Mouse (Mus musculus): ENCODE measurements at regions not wholly inside any gene's neighbourhood (a gene's known extent, or its start where the extent isn't known, plus 50 kb on each side); places are given as distances from the start of the nearest gene placed in this dataset.

GRCm38 (mm10) chr12:16434739-16435138 is 176.0 kb downstream of the Lpin1 start:
- H3K36me3 ChIP-seq (ENCODE audit: control insufficient read depth, insufficient read depth, low read length), result no peaks in the 10 kb centered on the region
- no peak overlapping the region for H3K4me3 ChIP-seq (ENCODE audit: control insufficient read depth, low read depth, low read length)
- H3K27ac ChIP-seq (ENCODE audit: control insufficient read depth, insufficient read depth, low read depth, low read length), result no peak overlapping the region
- no peaks in the 10 kb centered on the region for H3K4me1 ChIP-seq (ENCODE audit: control insufficient read depth, insufficient read depth, low read length)
- TF ChIP-seq POLR2A (IDR thresholded peaks at IDR 0.05; ENCODE audit: control insufficient read depth, low read depth, low read length), result no peak
- no peak for TF ChIP-seq CTCF (IDR thresholded peaks at IDR 0.05; ENCODE audit: control insufficient read depth, insufficient read depth, insufficient replicate concordance, low read depth, low read length)
- no peaks in the 10 kb centered on the region for H3K27me3 ChIP-seq (ENCODE audit: control insufficient read depth, insufficient read depth, low read length)

- TF ChIP-seq POLR2A (IDR thresholded peaks at IDR 0.05; ENCODE audit: control insufficient read depth, low read depth, low read length), result no peak
- no peak for TF ChIP-seq CTCF (IDR thresholded peaks at IDR 0.05; ENCODE audit: control insufficient read depth, insufficient read depth, insufficient replicate concordance, low read depth, low read length)
- Histone ChIP-seq H3K36me3 (ENCODE audit: control insufficient read depth, insufficient read depth, low read length) (no peaks in the 10 kb centered on the region), H3K27me3 (ENCODE audit: control insufficient read depth, insufficient read depth, low read length) (no peaks in the 10 kb centered on the region), H3K4me3 (ENCODE audit: control insufficient read depth, low read depth, low read length) (no peak overlapping the region), H3K4me1 (ENCODE audit: control insufficient read depth, insufficient read depth, low read length) (no peaks in the 10 kb centered on the region), H3K27ac (ENCODE audit: control insufficient read depth, insufficient read depth, low read depth, low read length) (no peak overlapping the region)
Measured at GRCm38 (mm10) chr12:16434225-16434624, 176.5 kb downstream of the Lpin1 start.

- Histone ChIP-seq H3K36me3 (ENCODE audit: control insufficient read depth, insufficient read depth, low read length) (no peaks in the 10 kb centered on the region), H3K4me1 (ENCODE audit: control insufficient read depth, insufficient read depth, low read length) (no peaks in the 10 kb centered on the region), H3K27me3 (ENCODE audit: control insufficient read depth, insufficient read depth, low read length) (no peaks in the 10 kb centered on the region), H3K4me3 (ENCODE audit: control insufficient read depth, low read depth, low read length) (no peak overlapping the region), H3K27ac (ENCODE audit: control insufficient read depth, insufficient read depth, low read depth, low read length) (no peak overlapping the region)
- no peak for TF ChIP-seq CTCF (IDR thresholded peaks at IDR 0.05; ENCODE audit: control insufficient read depth, insufficient read depth, insufficient replicate concordance, low read depth, low read length)
- TF ChIP-seq POLR2A (IDR thresholded peaks at IDR 0.05; ENCODE audit: control insufficient read depth, low read depth, low read length), result no peak
Measured at GRCm38 (mm10) chr12:16425980-16426379, 184.8 kb downstream of the Lpin1 start.

- H3K27ac ChIP-seq (ENCODE audit: control insufficient read depth, insufficient read depth, low read depth, low read length), result no peak overlapping the region
- no peaks in the 10 kb centered on the region for H3K27me3 ChIP-seq (ENCODE audit: control insufficient read depth, insufficient read depth, low read length)
- H3K4me1 ChIP-seq (ENCODE audit: control insufficient read depth, insufficient read depth, low read length), result no peaks in the 10 kb centered on the region
- H3K36me3 ChIP-seq (ENCODE audit: control insufficient read depth, insufficient read depth, low read length), result no peaks in the 10 kb centered on the region
- no peak overlapping the region for H3K4me3 ChIP-seq (ENCODE audit: control insufficient read depth, low read depth, low read length)
- TF ChIP-seq POLR2A (IDR thresholded peaks at IDR 0.05; ENCODE audit: control insufficient read depth, low read depth, low read length) (no peak), CTCF (IDR thresholded peaks at IDR 0.05; ENCODE audit: control insufficient read depth, insufficient read depth, insufficient replicate concordance, low read depth, low read length) (no peak)
Measured at GRCm38 (mm10) chr12:16424526-16424925, 186.2 kb downstream of the Lpin1 start.

- H3K4me1 ChIP-seq (ENCODE audit: control insufficient read depth, insufficient read depth, low read length), result no peaks in the 10 kb centered on the region
- H3K36me3 ChIP-seq (ENCODE audit: control insufficient read depth, insufficient read depth, low read length), result no peaks in the 10 kb centered on the region
- no peak overlapping the region for H3K27ac ChIP-seq (ENCODE audit: control insufficient read depth, insufficient read depth, low read depth, low read length)
- TF ChIP-seq CTCF (IDR thresholded peaks at IDR 0.05; ENCODE audit: control insufficient read depth, insufficient read depth, insufficient replicate concordance, low read depth, low read length) (no peak), POLR2A (IDR thresholded peaks at IDR 0.05; ENCODE audit: control insufficient read depth, low read depth, low read length) (no peak)
- no peaks in the 10 kb centered on the region for H3K27me3 ChIP-seq (ENCODE audit: control insufficient read depth, insufficient read depth, low read length)
- no peak overlapping the region for H3K4me3 ChIP-seq (ENCODE audit: control insufficient read depth, low read depth, low read length)
Measured at GRCm38 (mm10) chr12:16395720-16396119, 215.0 kb downstream of the Lpin1 start.

- Histone ChIP-seq H3K27me3 (ENCODE audit: control insufficient read depth, insufficient read depth, low read length) (no peaks in the 10 kb centered on the region), H3K27ac (ENCODE audit: control insufficient read depth, insufficient read depth, low read depth, low read length) (no peak overlapping the region), H3K4me1 (ENCODE audit: control insufficient read depth, insufficient read depth, low read length) (no peaks in the 10 kb centered on the region), H3K4me3 (ENCODE audit: control insufficient read depth, low read depth, low read length) (no peak overlapping the region), H3K36me3 (ENCODE audit: control insufficient read depth, insufficient read depth, low read length) (no peaks in the 10 kb centered on the region)
- TF ChIP-seq POLR2A (IDR thresholded peaks at IDR 0.05; ENCODE audit: control insufficient read depth, low read depth, low read length) (no peak), CTCF (IDR thresholded peaks at IDR 0.05; ENCODE audit: control insufficient read depth, insufficient read depth, insufficient replicate concordance, low read depth, low read length) (no peak)
Measured at GRCm38 (mm10) chr12:16392851-16393250, 217.9 kb downstream of the Lpin1 start.

GRCm38 (mm10) chr12:16391630-16392269 is 219.0 kb downstream of the Lpin1 start:
- H3K27ac ChIP-seq (ENCODE audit: control insufficient read depth, insufficient read depth, low read depth, low read length), result no peak overlapping the region
- TF ChIP-seq POLR2A (IDR thresholded peaks at IDR 0.05; ENCODE audit: control insufficient read depth, low read depth, low read length), result no peak
- TF ChIP-seq CTCF (IDR thresholded peaks at IDR 0.05; ENCODE audit: control insufficient read depth, insufficient read depth, insufficient replicate concordance, low read depth, low read length), result no peak
- no peak overlapping the region for H3K4me3 ChIP-seq (ENCODE audit: control insufficient read depth, low read depth, low read length)
- H3K27me3 ChIP-seq (ENCODE audit: control insufficient read depth, insufficient read depth, low read length), result no peaks in the 10 kb centered on the region
- no peaks in the 10 kb centered on the region for H3K4me1 ChIP-seq (ENCODE audit: control insufficient read depth, insufficient read depth, low read length)
- H3K36me3 ChIP-seq (ENCODE audit: control insufficient read depth, insufficient read depth, low read length), result no peaks in the 10 kb centered on the region
